Mouse (Mus musculus) gonadal fat pad, adult 2 months (tissue): ENCODE measurements around the gene Tekt2. TPM values are rescaled to one million over a fixed set of nuclear protein-coding genes. Genes with fewer than 3 reads are reported as not detected.

Experiments used
- polyA plus RNA-seq: library from polyadenylated mRNA; depleted of rRNA; stranded (reverse); fragments of >200 nt; gene quantifications from 2 replicates; pipeline ENCODE4 v1.2.3, GENCODE M21; 2012; rRNA removed

Tekt2 gene
- polyA plus RNA-seq, 1 experiment, result 8.0 TPM

Other genes with a start within 250 kb of the Tekt2 start
- gene Lsm10, start 229.1 kb downstream of the Tekt2 start, polyA plus RNA-seq, result 49.0 and 55.2 TPM in 2 replicates
- 31.3 and 34.3 TPM in 2 replicates for gene Stk40, start 221.7 kb downstream of the Tekt2 start, polyA plus RNA-seq
- 50.8 and 52.3 TPM in 2 replicates for gene Eva1b, start 177.9 kb downstream of the Tekt2 start, polyA plus RNA-seq
- gene Sh3d21, start 162.2 kb downstream of the Tekt2 start, polyA plus RNA-seq, result 3.6 and 6.2 TPM in 2 replicates
- 50.6 and 59.9 TPM in 2 replicates for gene Thrap3, start 122.9 kb downstream of the Tekt2 start, polyA plus RNA-seq
- gene Map7d1, start 69.3 kb downstream of the Tekt2 start, polyA plus RNA-seq, result 52.8 and 57.0 TPM in 2 replicates
- gene Trappc3, start 63.4 kb downstream of the Tekt2 start, polyA plus RNA-seq, result 59.6 and 72.8 TPM in 2 replicates
- 5.0 and 6.0 TPM in 2 replicates for gene Col8a2, start 38.9 kb downstream of the Tekt2 start, polyA plus RNA-seq
- 34.5 and 38.0 TPM in 2 replicates for gene Adprhl2, start 4.0 kb downstream of the Tekt2 start, polyA plus RNA-seq
- gene Ago3, start 103.9 kb upstream of the Tekt2 start, polyA plus RNA-seq, result 9.0 and 13.5 TPM in 2 replicates
- 15.4 and 20.8 TPM in 2 replicates for gene Ago1, start 142.9 kb upstream of the Tekt2 start, polyA plus RNA-seq
- 1.5 and 1.6 TPM in 2 replicates for gene Ago4, start 207.8 kb upstream of the Tekt2 start, polyA plus RNA-seq
- 0.24 and 0.47 TPM in 2 replicates for gene Clspn, start 231.2 kb upstream of the Tekt2 start, polyA plus RNA-seq